Mouse (Mus musculus) cerebellum, adult 8-10 months (tissue): ENCODE data around the gene Cdc26.
A peak's percentile ranks its signal among the peaks of the same experiment; 100 is the strongest.

Experiments
- DNase-seq: peaks from one replicate; pipeline ENCODE4 v3.0.0; 2022

Cdc26 gene

DNA sequence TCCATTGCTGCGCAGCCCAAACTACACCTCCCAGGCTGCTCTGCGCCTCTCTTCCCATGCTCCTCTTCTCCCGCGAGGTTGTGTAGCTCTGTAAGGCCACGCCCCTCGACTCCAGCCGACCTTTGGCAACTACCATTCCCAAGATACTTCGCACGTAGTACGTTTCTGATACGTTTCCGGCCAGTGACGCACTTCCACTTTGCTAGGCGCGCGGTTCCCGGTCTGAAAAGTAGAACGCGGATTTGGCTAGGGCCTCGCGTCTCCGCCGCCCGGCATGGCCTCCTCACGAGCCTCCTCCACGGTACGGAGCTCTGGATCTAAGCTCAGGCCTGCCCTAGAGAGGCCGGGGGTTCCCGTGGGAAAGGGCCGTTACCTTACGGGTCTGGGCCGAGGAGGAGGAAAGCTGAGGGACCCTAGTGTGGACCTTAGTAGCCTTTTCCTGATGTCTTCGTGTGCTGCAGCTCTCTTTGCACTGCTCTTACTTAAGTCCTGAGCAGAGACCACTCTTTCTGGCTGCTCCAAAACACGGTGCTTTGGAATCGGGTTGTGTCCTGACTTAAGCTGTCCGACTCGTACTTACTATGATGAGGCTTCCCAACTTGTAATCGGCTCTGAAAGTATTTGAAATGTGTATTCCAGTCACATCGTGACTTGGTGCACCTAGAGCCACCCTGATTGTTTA is at the start of gene Cdc26, which contains the start of gene Prpf4:
Gene Cdc26, minus strand, starts transcription at position 42 of the 682 bp plus-strand sequence.
Gene Prpf4, plus strand, starts transcription at position 197 of the 682 bp plus-strand sequence.
- peak; percentile 97 for DNase-seq

- peak; percentile 33 for DNase-seq
Observed at GRCm38 (mm10) chr4:62454995-62455394, 46.6 kb upstream of the Cdc26 start.

DNA sequence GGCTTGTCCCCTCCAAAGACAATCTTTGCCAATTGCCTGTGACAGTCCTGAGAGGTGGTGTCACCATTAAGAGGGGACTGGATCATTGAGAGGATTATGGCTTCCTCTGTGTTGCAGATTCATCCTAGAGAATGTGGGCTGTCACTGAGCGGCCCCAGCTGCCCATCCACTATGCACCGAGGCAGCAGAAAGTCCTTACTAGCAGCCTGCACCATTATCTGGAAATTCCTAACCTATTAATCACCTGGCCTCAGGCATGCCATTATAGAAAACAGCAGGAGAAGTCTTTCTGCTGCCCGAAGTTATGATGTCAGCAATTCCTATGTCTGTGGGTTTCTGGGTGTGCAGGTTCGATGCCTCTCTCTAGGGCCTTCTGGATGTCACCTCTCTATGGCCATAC is 32.5 kb upstream of the Cdc26 start:
- no peak for DNase-seq

DNA sequence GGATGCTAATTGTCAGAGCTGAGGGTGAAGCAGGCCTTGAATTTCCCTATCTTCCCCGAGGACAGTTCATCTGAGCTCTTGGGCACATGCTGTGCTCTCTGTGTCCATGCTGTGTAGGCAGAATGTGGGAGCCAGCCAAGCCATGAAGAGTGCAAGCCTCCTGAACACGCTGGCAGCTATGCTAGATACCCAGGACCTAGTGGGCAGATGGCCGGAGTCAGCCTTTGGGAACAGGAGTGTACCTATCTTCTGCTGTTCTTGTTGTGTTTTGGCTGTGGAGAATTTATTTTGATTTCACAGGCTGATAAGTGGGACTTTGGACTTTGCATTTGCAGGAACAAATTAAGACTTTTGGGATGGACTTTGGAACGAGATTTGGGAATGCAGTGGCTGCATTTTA is 32.1 kb upstream of the Cdc26 start:
- DNase-seq: peak; percentile 76

DNA sequence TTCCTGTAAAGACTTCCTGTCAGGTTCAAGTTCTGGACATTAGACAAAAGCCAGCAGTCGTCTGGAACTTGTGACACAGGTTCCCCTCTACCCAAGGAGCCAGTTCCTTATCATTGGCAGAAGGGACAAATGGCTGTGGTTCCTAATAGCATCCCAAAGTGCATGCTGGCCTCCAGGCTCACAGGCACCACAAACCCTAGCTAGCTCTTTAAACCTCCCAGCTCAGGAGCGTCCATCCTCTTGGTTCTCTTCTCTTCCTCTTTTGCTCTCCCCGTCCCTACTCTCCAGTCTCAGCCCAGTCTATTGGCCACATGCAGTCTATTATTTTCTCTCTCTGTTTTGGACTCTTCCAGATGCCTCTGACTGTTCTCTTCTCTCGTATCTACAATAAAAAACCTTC is 31.4 kb upstream of the Cdc26 start:
- no peak for DNase-seq

- no peak for DNase-seq
Observed at GRCm38 (mm10) chr4:62437871-62438270, 29.4 kb upstream of the Cdc26 start.

DNA sequence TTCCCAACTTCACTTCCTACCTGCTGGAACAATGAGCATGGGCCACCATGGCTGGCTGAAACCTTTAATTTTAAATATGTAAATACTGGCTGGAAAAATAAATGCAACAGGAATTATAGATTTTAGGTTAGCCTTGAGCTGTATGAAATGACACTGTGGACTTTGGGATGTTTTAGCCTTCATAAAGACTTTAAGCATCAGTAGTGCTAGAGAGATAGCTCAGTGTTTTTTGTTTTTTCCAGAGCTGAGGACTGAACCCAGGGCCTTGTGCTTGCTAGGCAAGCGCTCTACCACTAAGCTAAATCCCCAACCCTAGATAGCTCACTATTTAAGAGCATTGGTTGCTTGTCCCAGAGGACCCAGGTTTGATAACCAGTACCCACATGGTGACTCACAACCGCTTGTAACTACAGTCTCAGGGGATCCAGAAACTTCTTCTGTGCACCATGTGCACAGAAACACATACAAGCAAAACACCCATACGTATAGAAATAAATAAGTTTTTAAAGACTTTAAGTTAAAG is 28.9 kb upstream of the Cdc26 start:
- no peak for DNase-seq

- no peak for DNase-seq
Observed at GRCm38 (mm10) chr4:62435081-62435480, 26.6 kb upstream of the Cdc26 start, which contains the start of gene Rnf183. Rnf183 (minus strand) TSS chr4:62435252.

GRCm38 (mm10) chr4:62433939-62434870 is 25.8 kb upstream of the Cdc26 start:
- no peak for DNase-seq

GRCm38 (mm10) chr4:62431522-62431921 is 23.1 kb upstream of the Cdc26 start:
- DNase-seq: no peak

- no peak for DNase-seq
Observed at GRCm38 (mm10) chr4:62430678-62431077, 22.2 kb upstream of the Cdc26 start.

- no peak for DNase-seq
Observed at GRCm38 (mm10) chr4:62429616-62430015, 21.2 kb upstream of the Cdc26 start.

DNA sequence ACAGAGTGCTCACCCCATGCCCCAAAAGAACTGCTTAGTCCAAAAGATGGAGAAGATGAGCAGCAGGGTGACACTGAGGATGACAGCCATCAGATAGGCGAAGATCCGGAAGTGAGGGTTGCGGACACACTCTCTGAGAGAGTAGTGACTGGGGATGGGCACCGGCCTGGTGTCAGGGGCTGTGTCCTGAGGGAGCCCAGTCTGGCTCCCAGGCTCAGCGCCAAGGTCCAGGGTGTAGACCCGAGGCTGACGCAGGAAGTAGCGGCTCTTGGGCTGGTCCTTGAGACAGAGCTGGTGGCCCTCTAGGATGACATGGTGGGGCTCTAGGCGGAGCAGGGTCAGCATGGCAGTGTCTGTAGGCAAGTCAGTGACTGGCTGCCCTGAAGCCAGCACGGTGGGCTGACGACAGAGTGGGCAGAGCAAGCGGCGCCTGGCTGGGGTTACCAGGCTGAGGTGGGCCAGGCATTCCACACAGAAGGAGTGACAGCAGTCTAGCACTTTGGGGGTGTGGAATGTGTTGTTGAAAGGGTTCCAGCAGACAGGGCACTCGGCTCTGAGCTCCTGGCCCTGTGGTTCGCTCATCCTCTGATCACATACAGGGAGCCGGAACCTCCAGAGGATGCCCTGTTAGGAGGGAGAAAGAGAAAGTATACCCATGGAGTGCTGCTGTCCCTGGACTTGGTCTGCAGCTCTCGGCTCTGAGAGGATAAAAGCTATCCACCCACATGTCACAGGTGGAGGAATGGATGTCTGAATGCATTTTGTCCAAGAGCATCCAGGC is 19.7 kb upstream of the Cdc26 start:
- DNase-seq: no peak

- no peak for DNase-seq
Observed at GRCm38 (mm10) chr4:62425891-62426290, 17.4 kb upstream of the Cdc26 start.

DNA sequence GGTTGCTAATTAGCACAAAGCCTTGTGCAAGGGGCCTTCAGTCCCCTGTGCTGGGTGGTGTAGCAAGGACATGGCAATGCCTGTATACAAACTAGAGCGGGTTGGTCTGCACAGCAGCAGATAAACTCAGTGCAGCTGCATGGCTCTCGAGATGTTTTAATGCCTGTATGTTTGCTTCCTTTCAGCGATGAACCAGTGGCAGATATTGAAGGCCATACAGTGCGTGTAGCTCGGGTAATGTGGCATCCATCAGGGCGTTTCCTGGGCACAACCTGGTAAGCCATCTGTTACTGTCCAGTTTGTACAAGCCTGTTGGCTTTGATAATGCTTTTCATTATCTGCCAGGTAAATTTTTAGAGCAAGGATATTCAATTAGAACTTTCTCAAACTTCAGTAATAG is 10.6 kb upstream of the Cdc26 start:
- DNase-seq: peak; percentile 50

DNA sequence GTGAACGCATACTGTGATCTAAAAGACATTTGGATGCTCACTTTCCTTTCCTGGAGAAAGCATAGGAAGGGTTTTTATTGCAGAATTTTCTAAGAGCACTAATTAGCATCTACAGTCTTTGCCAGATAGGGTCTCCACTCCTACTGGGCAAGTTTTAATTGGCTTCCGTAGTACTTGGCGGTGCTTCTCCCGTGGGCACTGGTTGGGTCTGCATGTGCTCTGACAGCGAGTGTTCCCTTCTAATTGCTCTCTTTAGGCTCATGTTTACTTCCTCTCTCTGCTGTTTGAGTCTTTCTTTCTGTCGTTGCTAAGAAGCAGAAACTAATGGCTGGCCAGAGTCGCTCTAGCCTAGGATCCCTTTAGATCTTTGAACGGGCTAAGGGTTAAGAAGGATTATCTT is 10.0 kb upstream of the Cdc26 start:
- no peak for DNase-seq

DNA sequence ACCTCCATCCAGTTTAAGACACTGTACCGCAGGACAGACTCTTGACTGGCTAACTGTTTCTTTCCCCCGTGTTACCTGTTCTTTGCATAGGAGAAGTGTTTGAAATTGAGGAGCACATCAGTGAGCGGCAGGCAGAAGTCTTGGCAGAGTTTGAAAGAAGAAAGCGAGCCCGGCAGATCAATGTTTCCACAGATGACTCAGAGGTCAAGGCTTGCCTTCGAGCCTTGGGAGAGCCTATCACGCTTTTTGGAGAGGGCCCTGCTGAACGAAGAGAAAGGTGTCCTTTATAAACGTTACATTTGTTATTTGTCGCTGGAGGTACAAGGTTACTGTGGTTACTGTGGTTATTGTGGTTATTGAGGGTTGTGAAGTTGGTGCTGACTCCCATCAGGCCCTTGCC is 3.2 kb upstream of the Cdc26 start:
- DNase-seq: no peak

DNA sequence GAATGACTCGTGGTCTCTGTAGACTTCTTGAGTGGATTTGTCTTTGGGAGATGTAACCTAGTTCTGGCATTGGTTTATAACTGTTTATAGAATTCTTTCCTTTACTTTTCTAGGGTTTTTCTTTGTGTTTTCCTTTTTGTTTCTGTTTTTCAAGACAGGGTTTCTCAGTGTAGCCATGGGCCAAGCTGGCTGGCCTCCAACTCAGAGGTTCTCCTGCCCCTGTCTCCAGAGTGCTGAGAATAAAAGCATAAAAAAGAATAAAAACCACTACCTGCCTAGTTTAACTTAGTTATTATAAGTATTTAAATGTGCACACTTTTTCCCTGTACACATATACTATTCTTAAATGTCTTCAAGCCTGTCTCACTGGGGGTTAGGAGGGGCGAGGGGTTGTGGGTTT is 1.9 kb upstream of the Cdc26 start:
- no peak for DNase-seq

DNA sequence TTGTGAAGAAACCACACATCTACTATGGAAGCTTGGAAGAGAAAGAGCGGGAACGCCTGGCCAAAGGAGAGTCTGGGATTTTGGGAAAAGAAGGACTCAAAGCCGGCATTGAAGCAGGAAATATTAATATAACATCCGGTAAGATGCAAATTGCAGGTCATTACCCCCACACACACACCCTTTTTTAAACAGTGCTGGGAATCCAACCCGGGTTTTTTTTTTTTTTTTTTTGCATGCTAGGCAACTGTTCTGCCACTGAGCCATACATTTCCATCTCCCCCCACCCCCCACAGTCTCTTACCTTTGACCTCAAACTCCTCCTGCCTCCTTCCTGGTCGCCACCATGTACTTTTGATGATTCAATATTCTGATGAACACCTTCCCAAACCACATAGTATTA is 1.2 kb upstream of the Cdc26 start:
- no peak for DNase-seq

DNA sequence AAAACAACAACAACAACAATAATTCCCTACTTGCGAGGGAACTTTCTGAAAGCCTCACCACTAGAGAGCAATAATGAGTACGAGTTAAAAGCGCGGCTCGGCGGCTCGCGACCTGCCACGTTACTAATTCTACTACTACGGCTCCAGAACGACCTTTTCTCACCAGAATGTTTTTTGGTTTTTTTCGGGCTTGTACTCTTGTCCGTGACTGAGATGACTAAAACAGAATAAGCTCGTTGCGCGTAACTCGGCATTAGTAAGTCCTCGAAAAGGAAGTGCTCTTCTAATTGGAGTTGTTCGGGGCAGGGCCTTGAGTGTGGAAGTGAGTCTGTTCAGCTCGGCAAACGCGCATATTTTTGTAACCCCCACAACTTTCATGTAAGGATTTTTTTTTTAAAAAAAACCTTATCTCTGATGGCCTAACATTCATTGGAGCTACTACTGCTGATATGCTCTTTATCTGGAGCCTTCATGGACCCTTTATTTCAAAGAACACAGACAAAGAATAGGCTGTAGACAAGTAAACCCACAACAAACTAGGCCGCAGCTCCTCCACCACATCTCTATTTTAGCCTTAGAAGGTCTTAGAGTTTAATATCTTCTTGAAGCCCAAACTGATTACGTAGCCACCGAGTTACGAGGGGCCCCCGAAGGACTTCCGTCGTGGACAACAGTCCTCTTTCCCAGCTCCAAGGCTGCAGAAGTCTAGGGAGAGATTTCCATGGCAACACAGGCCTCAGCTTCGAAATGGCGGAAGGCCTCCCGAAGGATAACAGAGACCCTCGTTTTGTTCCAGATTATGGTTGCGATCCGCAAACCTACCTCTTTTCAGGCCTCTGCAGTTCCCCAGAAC is 486 bp downstream of the Cdc26 start:
- peak; percentile 47 for DNase-seq

DNA sequence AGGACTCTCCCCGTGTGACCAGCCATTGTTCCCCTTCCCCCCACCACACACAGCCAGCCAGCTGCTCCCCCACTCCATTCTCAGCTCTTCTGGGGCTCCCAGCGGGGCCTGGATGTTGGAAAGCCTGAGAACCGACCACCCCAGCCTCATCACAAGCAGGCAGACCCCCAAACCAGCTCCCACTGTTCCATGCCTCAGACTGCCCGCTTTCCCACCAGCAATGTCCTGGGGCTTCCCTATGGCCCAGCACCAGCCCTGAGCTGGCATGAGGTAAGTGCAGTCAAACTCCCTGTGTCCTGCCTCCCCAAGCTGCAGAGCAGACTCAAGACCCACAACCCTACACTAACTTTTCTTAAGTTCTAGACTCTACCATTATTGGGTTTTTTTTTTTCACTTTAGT is 2.3 kb downstream of the Cdc26 start:
- no peak for DNase-seq

GRCm38 (mm10) chr4:62398956-62399355 is 9.5 kb downstream of the Cdc26 start:
- no peak for DNase-seq
